Mouse (Mus musculus) c-Kit-positive CD71-positive TER-119-negative erythroid progenitor cells, embryonic 14.5 days (primary cell): ENCODE data around the gene Olfr1256.

Source experiments
- DNase-seq: peaks from one replicate; pipeline ENCODE4 v3.0.0-alpha.2; 2013; ENCODE audit warnings: low read depth

Gene Olfr1256

DNA sequence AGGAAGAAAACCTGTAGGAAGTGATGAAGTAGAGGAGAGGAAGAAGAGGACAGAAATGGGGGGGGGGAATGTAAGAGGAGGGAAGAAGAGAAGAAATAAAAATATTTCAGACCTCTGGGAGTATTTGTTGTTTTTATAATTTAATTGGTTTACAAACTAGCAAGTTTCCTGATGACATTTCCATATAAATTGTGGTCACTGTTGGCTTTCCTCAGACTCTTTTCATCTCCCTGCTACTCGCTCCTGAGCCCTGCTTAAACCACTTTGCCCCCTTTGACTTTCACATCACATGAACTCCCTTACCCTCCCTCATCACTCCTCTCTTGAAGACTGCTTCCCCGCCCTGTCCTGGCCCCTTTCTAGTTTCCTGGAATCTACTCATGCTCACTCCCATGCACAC is at the start of gene Olfr1256:
Gene Olfr1256 (minus strand): TSS at position 101 of the 400 bp plus-strand sequence.
- DNase-seq, result no peak

DNA sequence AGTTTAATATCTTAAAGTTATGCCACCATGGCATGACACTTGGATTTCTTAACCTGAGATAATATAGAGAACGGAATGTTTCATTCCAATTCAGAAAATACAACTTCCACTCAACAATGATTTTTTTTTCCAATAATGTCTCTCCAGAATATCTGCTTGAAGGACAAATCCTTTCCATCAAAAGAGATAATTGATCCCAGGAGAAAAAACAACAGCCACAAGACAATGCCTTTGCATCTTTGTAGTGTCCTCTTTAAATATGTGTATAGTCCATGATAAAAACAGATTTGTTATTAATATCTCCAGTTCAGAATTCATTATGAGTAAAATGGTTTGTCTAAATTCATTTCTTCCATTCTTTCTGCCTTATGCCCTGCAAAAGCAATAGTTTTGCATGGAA is 36.8 kb upstream of the Olfr1256 start, which contains the start of gene Olfr1257:
Gene Olfr1257 (plus strand): TSS at position 301 of the 400 bp plus-strand sequence.
- DNase-seq, result no peak

DNA sequence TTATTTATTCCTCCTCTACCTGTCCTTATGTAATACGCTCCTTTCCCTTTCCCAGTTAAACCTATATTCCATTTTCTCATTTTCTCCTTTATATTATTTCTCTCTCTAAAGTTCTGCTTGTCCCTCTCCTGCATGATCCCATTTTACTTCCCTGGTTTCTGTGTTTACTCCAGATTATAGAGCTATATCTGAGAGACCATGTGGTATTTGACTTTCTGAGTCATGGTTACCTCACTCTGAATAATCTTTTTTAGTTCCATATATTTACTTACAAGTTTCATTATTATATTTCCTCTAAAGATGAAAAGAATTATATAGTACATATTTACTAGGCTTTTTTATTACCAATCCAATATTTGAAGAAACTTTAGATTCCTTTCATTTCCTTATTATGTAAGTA is 7.9 kb upstream of the Olfr1256 start:
- DNase-seq, result no peak

DNA sequence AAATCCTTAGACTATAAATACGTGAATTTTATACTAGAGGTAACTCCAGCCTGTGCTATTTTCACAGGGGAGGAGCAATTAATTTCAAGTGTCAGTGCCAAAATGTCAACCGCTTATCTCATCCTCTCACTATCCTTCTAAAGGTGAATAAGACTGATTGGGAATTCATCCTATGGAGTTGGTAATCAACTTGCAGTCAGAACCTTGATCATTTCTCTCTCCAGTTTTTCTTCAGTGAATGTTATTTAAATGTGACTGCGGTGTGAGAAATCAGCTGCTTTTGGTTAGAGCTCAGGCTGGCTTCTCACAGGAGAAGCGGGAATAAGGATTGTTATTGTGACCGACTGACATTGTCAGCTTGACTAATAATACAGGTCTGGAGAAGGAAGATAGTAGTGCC is 6.8 kb upstream of the Olfr1256 start, which contains the start of gene Olfr48:
Gene Olfr48 (minus strand): TSS at position 101 of the 400 bp plus-strand sequence.
- DNase-seq, result no peak

DNA sequence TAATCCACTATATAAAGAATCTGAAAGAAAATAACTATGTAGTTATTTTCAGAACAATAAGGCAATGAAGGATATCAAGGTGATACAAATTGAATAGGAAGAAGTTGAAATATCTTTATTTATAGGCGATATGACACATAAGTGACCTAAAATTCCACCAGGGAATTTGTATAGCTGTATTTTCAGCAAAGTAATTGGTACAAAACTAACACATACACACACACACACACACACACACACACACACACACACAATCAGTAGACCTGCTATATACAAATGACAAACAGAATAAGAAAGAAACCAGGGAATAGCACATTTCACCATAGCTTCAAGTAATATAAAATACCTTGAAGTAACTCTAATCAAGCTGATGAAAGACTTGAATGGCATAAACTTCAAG is 21.1 kb downstream of the Olfr1256 start:
- DNase-seq, result no peak

DNA sequence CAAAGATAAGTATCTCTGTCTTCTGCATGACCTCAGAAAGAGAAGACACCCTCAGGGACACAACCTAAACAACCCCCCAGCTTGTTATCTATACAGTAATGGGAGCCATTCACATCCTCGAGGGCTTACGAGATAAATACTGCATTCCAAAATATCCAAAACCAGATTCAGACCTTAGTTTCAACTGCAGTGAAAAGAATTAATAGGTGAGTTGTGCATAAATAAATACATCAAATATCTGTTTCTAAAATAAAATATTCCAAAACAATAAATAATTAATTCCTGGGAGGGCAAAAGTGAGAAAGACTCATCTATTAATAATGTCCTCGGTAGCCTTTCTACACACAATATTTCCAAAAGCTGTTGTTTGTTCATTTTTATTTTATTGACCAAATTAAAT is 29.6 kb downstream of the Olfr1256 start, which contains the start of gene Olfr1255:
Gene Olfr1255 (plus strand): TSS at position 301 of the 400 bp plus-strand sequence.
- no peak for DNase-seq

DNA sequence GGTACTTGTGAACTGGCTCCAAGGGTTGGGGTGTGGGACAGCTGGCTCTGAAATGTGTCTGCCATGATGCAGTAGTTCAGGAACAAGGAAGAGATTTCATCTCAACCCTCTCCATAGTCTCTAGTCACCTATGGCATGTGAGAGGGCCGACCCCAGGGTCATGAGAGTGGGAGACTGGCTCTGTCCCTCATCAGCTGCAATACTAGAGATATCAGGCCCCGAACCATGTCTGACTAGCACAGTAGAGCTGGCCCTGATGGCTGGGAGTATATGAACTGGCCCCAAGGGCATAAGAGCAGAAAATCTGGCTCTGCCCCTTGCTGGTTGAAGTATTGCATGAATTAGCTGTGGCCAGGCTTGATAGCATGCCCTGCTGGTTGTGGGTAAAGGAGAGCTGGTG is 30.6 kb downstream of the Olfr1256 start:
- no peak for DNase-seq

DNA sequence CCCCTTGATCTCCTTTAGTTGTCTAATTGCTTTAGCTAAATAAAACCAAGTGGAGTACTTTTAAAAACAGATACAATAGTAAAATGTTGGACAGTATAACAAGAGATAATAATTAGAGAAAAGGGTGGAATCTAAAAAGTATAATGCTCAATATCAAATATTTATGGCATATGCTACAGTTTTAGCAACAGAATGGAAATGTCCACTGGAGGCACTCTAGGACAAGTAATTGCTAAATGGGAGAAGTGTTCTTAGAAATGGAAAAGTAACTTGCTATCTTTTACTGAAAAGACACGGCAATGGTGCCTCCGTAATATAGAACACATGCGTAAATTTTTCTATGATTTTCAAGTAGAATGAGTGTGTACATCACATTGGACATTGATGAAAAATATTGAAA is 41.8 kb downstream of the Olfr1256 start:
- DNase-seq, result no peak

DNA sequence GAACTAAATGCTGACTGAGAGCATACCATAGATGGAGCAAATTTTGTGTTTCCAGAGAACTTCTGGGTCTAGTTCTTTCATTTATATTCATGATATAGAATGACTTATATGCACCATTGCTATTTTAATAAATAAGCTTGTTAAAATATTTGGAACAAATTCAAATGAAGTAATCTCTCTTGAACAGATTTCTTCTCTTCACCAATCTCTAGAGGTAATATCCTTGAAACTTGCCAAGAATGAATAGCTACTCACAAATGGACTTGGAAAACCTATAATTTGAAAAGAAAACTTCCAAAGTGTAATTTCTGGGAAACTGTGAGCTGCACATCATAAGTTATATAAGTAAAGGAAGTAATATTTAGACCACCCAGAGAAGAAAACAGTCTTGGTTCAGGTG is 47.8 kb downstream of the Olfr1256 start, which contains the start of gene Olfr1254:
Gene Olfr1254 (minus strand): TSS at position 101 of the 400 bp plus-strand sequence.
- DNase-seq, result no peak
